Mouse (Mus musculus) myocyte (in vitro differentiated cells): ENCODE measurements around the gene Odf3l1.

Experiments used
- E2F4 ChIP-seq: IDR thresholded peaks from one replicate; pipeline ENCODE4 v1.6.1; 2011; ENCODE audit warnings: mild to moderate bottlenecking, control low read depth, moderate library complexity; ENCODE audit not compliant: insufficient read depth
- MAX ChIP-seq: IDR thresholded peaks from one replicate; pipeline ENCODE4 v1.6.1; 2011; ENCODE audit warnings: low read depth, mild to moderate bottlenecking, control low read depth
- POLR2A ChIP-seq: IDR thresholded peaks from one replicate; pipeline ENCODE4 v1.6.1; 2011; ENCODE audit warnings: low read depth, mild to moderate bottlenecking, control low read depth, moderate library complexity; ENCODE audit not compliant: insufficient read length
- REST ChIP-seq: IDR thresholded peaks from one replicate; pipeline ENCODE4 v1.6.1; 2011; ENCODE audit warnings: mild to moderate bottlenecking, control low read depth, moderate library complexity; ENCODE audit not compliant: insufficient read depth, insufficient read length
- TCF12 ChIP-seq: IDR thresholded peaks from one replicate; pipeline ENCODE4 v1.6.1; 2011; ENCODE audit warnings: mild to moderate bottlenecking, control low read depth; ENCODE audit not compliant: poor library complexity, insufficient read depth, severe bottlenecking

DNA sequence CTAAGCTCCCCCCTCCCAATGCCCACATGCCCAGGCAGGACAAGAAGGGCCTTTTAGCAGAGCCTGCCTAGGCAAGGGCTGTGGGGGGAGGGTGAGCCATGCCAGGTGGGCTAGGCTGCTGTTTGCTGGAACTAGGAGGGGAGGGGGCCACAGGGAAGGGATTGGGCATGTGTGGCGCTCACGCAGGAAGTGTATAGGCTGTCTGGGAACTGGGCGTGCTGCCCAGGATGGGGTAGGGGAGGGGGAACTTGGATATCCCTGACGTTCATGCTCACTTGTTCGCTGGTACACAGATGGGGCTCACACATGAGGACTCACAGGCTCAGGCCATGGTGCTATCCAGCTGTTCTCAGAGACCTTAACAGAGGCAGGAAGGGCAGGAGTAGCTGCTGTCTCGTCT is 3.8 kb upstream of the Odf3l1 start:
- TF ChIP-seq POLR2A (peak; percentile 25), REST (no peak), TCF12 (no peak), E2F4 (no peak), MAX (no peak)
